Mouse (Mus musculus) forebrain, embryonic 13.5 days (tissue): ENCODE measurements at regions not wholly inside any gene's neighbourhood (a gene's known extent, or its start where the extent isn't known, plus 50 kb on each side); places are given as distances from the start of the nearest gene placed in this dataset.

ENCODE experiments used
- ATAC-seq: fragments of 200-750 bp; cut with Nextera tagmentation; 2 replicates; pipeline ENCODE4 v1.8.0; 2017
- H3K27ac ChIP-seq: fragments of 300-500 bp; sonication (generic); 2 replicates; pipeline ENCODE4 v1.5.1; 2015; ENCODE audit warnings: inconsistent platforms, mild to moderate bottlenecking, moderate library complexity
- H3K27me3 ChIP-seq: fragments of 300-500 bp; sonication (generic); 2 replicates; pipeline ENCODE4 v1.6.1; 2015; ENCODE audit warnings: mild to moderate bottlenecking, inconsistent platforms
- H3K36me3 ChIP-seq: fragments of 300-500 bp; sonication (generic); 2 replicates; pipeline ENCODE4 v1.6.1; 2015; ENCODE audit warnings: mild to moderate bottlenecking, inconsistent platforms; ENCODE audit not compliant: poor library complexity, severe bottlenecking
- H3K4me1 ChIP-seq: fragments of 300-500 bp; sonication (generic); 2 replicates; pipeline ENCODE4 v1.6.1; 2015; ENCODE audit warnings: inconsistent platforms
- H3K4me2 ChIP-seq: fragments of 300-500 bp; sonication (generic); 2 replicates; pipeline ENCODE4 v1.6.1; 2015; ENCODE audit warnings: inconsistent platforms, mild to moderate bottlenecking, moderate library complexity
- H3K4me3 ChIP-seq: fragments of 300-500 bp; sonication (generic); 2 replicates; pipeline ENCODE4 v1.5.1; 2015; ENCODE audit warnings: mild to moderate bottlenecking, inconsistent platforms
- H3K9ac ChIP-seq: fragments of 300-500 bp; sonication (generic); 2 replicates; pipeline ENCODE4 v1.6.1; 2015; ENCODE audit warnings: mild to moderate bottlenecking, inconsistent platforms
- H3K9me3 ChIP-seq: fragments of 300-500 bp; sonication (generic); replicated peaks from 2 replicates; pipeline ENCODE4 v1.6.1; 2016; ENCODE audit warnings: inconsistent platforms
- WGBS: fragments of 180-500 bp; shearing (Covaris S2); methylation state at CpG from one replicate; pipeline ENCODE4 v1.1.7; 2015; 5-methylcytosine and 5-hydroxymethylcytosine counted together

- no peak for ATAC-seq
- H3K9ac ChIP-seq: no peak overlapping the region
Measured at GRCm38 (mm10) chr2:63347562-63347961, 163.5 kb upstream of the Kcnh7 start.

GRCm38 (mm10) chr2:63326750-63327149 lies 142.7 kb upstream of the Kcnh7 start:
- H3K27me3 ChIP-seq: no peaks in the 10 kb centered on the region
- no peak overlapping the region for H3K9ac ChIP-seq
- no peak overlapping the region for H3K4me3 ChIP-seq
- ATAC-seq: no peak
- no peak overlapping the region for H3K27ac ChIP-seq
- WGBS: 87% methylated on average over 4 of the region's 4 CpGs
- H3K4me2 ChIP-seq: no peak overlapping the region
- no peaks in the 10 kb centered on the region for H3K9me3 ChIP-seq
- H3K4me1 ChIP-seq: no peaks in the 10 kb centered on the region
- no peaks in the 10 kb centered on the region for H3K36me3 ChIP-seq

More at GRCm38 (mm10) chr2:63347562-63347961, 163.5 kb upstream of the Kcnh7 start:
- no peak overlapping the region for H3K4me2 ChIP-seq
- no peaks in the 10 kb centered on the region for H3K27me3 ChIP-seq
- H3K4me1 ChIP-seq: no peaks in the 10 kb centered on the region
- no peaks in the 10 kb centered on the region for H3K9me3 ChIP-seq
- H3K27ac ChIP-seq: no peak overlapping the region
- whole genome bisulfite sequencing: 88% methylated on average over 3 of the region's 3 CpGs
- no peaks in the 10 kb centered on the region for H3K36me3 ChIP-seq
- H3K4me3 ChIP-seq: no peak overlapping the region

GRCm38 (mm10) chr2:63280911-63281310 lies 96.8 kb upstream of the Kcnh7 start:
- Histone ChIP-seq H3K4me3 (no peak overlapping the region), H3K27me3 (no peaks in the 10 kb centered on the region), H3K36me3 (no peaks in the 10 kb centered on the region), H3K4me1 (no peaks in the 10 kb centered on the region), H3K4me2 (no peak overlapping the region), H3K27ac (no peak overlapping the region), H3K9ac (no peak overlapping the region), H3K9me3 (no peaks in the 10 kb centered on the region)
- ATAC-seq: no peak

DNA sequence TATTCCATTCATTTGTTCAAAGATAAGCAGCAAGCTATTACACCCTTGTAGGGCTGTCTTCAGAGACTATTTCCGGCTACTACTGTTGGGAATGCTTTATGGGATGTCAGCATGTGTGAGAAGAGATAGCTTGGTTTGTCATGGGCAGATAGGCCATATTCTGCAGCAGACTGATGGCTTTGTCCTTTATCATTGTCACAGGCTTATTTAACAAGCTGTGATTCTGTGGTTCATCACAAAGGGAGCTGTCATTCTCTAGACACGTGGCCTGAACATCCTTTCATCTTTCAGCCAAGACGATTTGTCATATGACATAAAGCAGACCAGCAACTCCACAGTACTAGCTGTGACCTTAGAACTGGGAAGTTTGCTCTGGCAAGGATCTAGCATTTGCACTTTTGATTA lies 89.7 kb upstream of the Kcnh7 start:
- WGBS: 59% methylated on average over 3 of the region's 3 CpGs
- H3K9ac ChIP-seq: no peak overlapping the region
- H3K4me3 ChIP-seq: no peak overlapping the region
- H3K4me1 ChIP-seq: no peaks in the 10 kb centered on the region
- H3K9me3 ChIP-seq: no peaks in the 10 kb centered on the region
- no peaks in the 10 kb centered on the region for H3K27me3 ChIP-seq
- H3K27ac ChIP-seq: no peak overlapping the region
- ATAC-seq: peak; percentile 41; the same call in 1 of the 2 replicates
- H3K4me2 ChIP-seq: no peak overlapping the region
- no peaks in the 10 kb centered on the region for H3K36me3 ChIP-seq

DNA sequence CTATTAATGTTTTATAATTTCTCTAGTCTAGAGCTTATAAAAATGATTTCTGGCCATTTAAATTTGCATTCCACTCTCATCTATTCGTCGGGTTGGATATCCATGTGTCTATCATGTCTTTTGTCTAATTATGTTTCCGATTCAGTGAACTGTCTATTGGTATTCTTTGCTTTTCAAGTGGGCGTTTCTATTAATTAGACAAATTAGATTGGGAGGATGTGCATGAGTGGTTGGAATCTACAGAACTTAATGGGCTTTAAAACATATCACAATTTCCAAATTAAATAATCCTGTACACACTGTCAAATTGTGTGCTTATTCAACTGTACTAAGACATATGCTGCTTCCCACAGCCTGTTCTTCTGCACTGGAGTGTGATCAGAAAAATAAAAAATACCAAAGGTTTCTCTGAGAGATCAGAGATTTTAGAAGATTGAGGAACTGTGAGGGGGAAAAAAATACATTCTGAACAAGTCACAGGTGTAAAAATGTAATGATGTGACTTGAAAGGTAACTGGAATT lies 62.1 kb upstream of the Kcnh7 start:
- ATAC-seq: 0 out of 2 replicates have a peak, but pooled peaks have one; percentile 33
- Histone ChIP-seq H3K9ac (no peak overlapping the region), H3K27ac (no peak overlapping the region), H3K4me1 (no peaks in the 10 kb centered on the region), H3K36me3 (no peaks in the 10 kb centered on the region), H3K4me3 (no peak overlapping the region), H3K9me3 (no peaks in the 10 kb centered on the region), H3K4me2 (no peak overlapping the region), H3K27me3 (no peaks in the 10 kb centered on the region)
- 34% methylated on average over 4 of the region's 4 CpGs for WGBS

GRCm38 (mm10) chr2:63239326-63239725 lies 55.2 kb upstream of the Kcnh7 start:
- Histone ChIP-seq H3K4me2 (no peak overlapping the region), H3K27ac (no peak overlapping the region), H3K4me1 (no peaks in the 10 kb centered on the region), H3K9me3 (no peaks in the 10 kb centered on the region), H3K36me3 (no peaks in the 10 kb centered on the region), H3K27me3 (no peaks in the 10 kb centered on the region), H3K4me3 (no peak overlapping the region), H3K9ac (no peak overlapping the region)
- 92% methylated on average over 3 of the region's 3 CpGs for WGBS
- no peak for ATAC-seq
